Mouse (Mus musculus) forebrain, embryonic 13.5 days (tissue): ENCODE measurements around the gene Gm9945. TPM values are rescaled to one million over a fixed set of nuclear protein-coding genes. Genes with fewer than 3 reads are reported as not detected.

ENCODE experiments used
- ATAC-seq: fragments of 200-750 bp; cut with Nextera tagmentation; 2 replicates; pipeline ENCODE4 v1.8.0; 2017
- H3K27ac ChIP-seq: fragments of 300-500 bp; sonication (generic); 2 replicates; pipeline ENCODE4 v1.5.1; 2015; ENCODE audit warnings: inconsistent platforms, mild to moderate bottlenecking, moderate library complexity
- H3K27me3 ChIP-seq: fragments of 300-500 bp; sonication (generic); 2 replicates; pipeline ENCODE4 v1.6.1; 2015; ENCODE audit warnings: mild to moderate bottlenecking, inconsistent platforms
- H3K36me3 ChIP-seq: fragments of 300-500 bp; sonication (generic); 2 replicates; pipeline ENCODE4 v1.6.1; 2015; ENCODE audit warnings: mild to moderate bottlenecking, inconsistent platforms; ENCODE audit not compliant: poor library complexity, severe bottlenecking
- H3K4me1 ChIP-seq: fragments of 300-500 bp; sonication (generic); 2 replicates; pipeline ENCODE4 v1.6.1; 2015; ENCODE audit warnings: inconsistent platforms
- H3K4me2 ChIP-seq: fragments of 300-500 bp; sonication (generic); 2 replicates; pipeline ENCODE4 v1.6.1; 2015; ENCODE audit warnings: inconsistent platforms, mild to moderate bottlenecking, moderate library complexity
- H3K4me3 ChIP-seq: fragments of 300-500 bp; sonication (generic); 2 replicates; pipeline ENCODE4 v1.5.1; 2015; ENCODE audit warnings: mild to moderate bottlenecking, inconsistent platforms
- H3K9ac ChIP-seq: fragments of 300-500 bp; sonication (generic); 2 replicates; pipeline ENCODE4 v1.6.1; 2015; ENCODE audit warnings: mild to moderate bottlenecking, inconsistent platforms
- H3K9me3 ChIP-seq: fragments of 300-500 bp; sonication (generic); replicated peaks from 2 replicates; pipeline ENCODE4 v1.6.1; 2016; ENCODE audit warnings: inconsistent platforms
- WGBS: fragments of 180-500 bp; shearing (Covaris S2); methylation state at CpG from one replicate; pipeline ENCODE4 v1.1.7; 2015; 5-methylcytosine and 5-hydroxymethylcytosine counted together
- polyA plus RNA-seq: library from polyadenylated mRNA; unstranded; fragments of >200 nt; fragmentation: Nextera tagmentation; extraction: Ambion mirVana; gene quantifications from 2 replicates; pipeline ENCODE4 v1.2.1, GENCODE M21; 2015

The Gm9945 gene
- polyA plus RNA-seq, 1 experiment from 2014 or later = not detected

DNA sequence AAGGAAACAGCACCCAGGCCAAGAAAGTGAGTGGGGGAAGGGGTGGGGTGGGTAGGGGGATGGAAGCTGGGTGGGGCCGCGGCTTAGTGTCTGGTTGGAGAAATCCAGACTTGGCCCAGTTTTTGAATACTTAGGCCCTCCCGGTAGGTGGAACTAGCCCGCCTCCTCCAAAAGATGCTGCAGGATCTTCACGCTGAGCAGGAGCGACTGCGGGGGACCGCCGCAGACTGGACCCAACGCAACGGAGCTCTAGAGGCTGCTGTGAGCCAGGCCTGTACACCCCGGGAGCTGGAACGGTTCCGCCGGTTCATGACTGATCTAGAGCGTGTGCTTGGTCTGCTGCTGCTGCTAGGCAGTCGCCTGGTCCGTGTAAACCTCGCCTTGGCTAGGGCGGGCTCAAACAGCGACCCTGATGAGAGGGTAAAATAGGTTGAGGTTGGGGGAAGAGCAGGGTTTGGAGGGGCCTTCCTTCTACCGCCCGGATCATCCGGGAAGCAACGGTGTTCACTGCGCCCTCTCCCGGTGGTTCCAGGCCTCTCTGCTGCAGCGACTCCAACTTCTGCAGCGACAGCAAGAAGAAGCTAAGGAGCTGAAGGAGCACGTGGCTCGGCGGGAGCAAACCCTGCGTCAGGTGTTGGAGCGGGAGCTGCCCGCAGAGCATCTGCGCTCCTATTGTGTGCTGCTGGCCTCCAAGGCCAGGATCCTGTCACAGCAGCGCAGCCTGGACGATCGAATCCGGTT, 13.6 kb upstream of the Gm9945 start:
- Histone ChIP-seq H3K27me3 (peaks cover 69% of the 10 kb centered on the region), H3K27ac (no peak overlapping the region), H3K4me1 (peaks cover 35% of the 10 kb centered on the region), H3K9ac (peak overlapping the region; percentile 58), H3K36me3 (no peaks in the 10 kb centered on the region), H3K4me2 (peak overlapping the region; percentile 54), H3K4me3 (peak overlapping the region; percentile 30), H3K9me3 (no peaks in the 10 kb centered on the region)
- peak; percentile 43 for ATAC-seq
- whole genome bisulfite sequencing = 6% methylated on average over 40 of the region's 40 CpGs

DNA sequence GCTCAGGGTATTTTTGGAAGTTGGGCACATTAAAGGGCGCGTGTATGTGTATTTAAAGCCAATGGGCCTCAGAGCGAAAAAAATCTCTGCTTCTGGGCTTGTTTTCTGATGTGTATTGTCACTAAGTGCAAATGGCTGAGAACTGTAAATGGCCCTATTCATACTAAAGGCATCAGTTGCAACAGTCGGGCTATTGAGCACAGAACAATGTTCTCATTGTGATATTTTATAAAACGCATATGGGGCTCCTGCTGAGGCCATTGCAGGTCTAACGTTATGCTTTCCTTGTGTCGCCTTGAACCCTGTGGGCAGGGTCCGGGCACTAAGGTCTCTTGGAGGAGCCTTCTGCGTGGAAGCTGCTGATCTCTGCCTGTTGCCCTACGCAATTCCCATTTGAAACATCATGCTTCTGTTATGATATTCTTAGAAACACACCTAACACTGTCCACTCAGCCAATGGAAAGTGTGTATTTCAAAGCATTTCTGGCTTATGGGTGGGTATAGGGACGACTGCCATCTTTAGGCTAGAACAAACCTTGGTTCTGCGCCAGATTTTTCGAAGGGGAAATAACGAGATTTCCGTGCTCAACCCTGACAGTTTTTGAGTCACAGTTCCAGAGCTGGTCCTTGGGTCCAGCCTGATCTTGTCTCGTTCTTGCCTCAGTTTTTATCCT, 10.5 kb upstream of the Gm9945 start:
- Histone ChIP-seq H3K9me3 (no peaks in the 10 kb centered on the region), H3K4me1 (peaks cover 23% of the 10 kb centered on the region), H3K36me3 (no peaks in the 10 kb centered on the region), H3K27me3 (peaks cover 48% of the 10 kb centered on the region), H3K9ac (0 out of 2 replicates have a peak overlapping the region, but pooled peaks have one; percentile 2), H3K27ac (no peak overlapping the region), H3K4me3 (peak overlapping the region; percentile 17; the same call in 1 of the 2 replicates), H3K4me2 (peak overlapping the region; percentile 60)
- ATAC-seq = peak; percentile 20; the same call in 1 of the 2 replicates
- WGBS = 28% methylated on average over 16 of the region's 16 CpGs

DNA sequence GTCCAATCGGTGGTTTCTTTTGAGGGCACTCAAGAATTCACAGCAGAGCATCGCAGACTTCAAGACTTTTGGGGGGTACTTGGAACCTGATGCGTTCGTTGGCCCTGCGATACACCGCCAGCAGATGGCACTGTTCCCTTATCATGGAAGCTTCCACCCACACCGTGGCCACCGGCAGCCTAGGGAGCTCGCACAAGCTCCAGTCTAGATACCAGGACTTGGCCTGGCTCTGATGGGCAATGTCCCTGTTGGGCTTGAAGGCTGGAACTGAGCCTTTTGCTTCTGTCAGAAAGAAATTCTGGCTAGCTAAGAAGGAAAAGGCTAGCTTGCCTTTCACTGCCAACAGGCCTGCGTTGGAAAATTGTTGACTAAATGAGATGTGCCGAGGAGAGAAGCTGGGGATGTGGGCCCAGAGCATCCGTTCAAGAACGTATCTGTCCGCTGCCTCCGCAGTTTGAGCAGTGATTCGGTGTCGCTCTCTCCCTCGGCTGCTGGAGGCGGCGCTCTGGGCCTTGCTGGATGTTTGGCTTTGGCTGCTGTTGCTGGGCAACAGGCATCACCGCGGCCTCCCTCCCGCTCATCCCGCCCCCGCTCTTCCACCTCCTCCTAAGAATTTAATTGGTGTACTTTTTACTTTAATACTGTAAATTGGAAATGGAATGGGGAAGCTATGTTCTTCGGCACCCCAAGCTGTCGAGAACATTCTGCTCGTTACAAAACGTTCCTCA, 9.8 kb upstream of the Gm9945 start, which contains the start of gene Gm9837:
TSS of gene Gm9837 (minus strand) at position 512 of the 728 bp plus-strand sequence.
- 2% methylated on average over 29 of the region's 29 CpGs for WGBS
- Histone ChIP-seq H3K27me3 (peaks cover 41% of the 10 kb centered on the region), H3K4me2 (peak within 1 kb of the TSS; percentile 60), H3K27ac (peak within 1 kb of the TSS; percentile 49; the same call in 1 of the 2 replicates), H3K36me3 (no peaks in the 10 kb centered on the region), H3K4me3 (peak within 1 kb of the TSS; percentile 28), H3K4me1 (peaks cover 23% of the 10 kb centered on the region), H3K9me3 (no peaks in the 10 kb centered on the region), H3K9ac (peak within 1 kb of the TSS; percentile 58)
- peak; percentile 86 for ATAC-seq

DNA sequence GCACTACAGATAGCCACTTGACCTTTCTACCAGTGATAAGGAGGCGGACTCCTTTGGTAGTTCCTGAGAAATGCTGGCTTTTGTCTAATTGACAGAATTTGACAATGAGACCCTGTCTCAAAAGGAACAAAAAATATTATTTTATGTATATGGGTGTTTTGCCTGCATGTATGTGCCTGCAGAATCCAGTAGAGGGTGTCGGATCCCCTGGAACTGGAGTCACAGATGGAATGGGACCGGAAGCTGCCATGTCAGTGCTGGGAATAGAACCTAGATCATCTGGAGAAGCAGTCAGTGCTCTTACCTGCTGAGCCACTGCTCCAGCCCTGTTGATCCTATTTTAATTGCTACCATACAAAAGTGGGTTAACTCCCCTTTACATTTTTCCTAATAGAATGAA, 7.3 kb upstream of the Gm9945 start:
- peaks cover 29% of the 10 kb centered on the region for H3K27me3 ChIP-seq
- WGBS = 80% methylated on average over 3 of the region's 3 CpGs

DNA sequence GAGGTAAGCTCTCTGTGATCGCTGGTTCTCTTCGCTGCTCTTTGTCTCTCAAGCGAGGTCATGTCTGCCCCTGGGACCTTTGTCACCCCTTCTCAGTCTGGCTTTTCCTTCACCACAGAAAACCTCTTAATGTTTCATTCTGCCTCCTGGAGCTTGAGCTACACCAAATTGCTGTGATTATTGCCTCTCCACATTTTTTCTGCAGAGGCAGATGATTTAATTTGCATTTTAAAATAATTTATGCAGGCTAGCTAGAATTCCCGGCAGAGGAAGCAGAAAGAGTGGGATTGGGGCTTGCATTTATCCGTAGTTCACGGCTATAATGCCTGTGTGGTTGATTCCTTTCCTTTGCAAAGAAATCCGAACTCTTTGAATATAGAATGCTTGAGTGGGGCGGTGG, 4.3 kb upstream of the Gm9945 start:
- peak; percentile 48 for ATAC-seq
- WGBS = 14% methylated on average over 8 of the region's 8 CpGs
- Histone ChIP-seq H3K4me1 (peaks cover 33% of the 10 kb centered on the region), H3K9ac (0 out of 2 replicates have a peak overlapping the region, but pooled peaks have one; percentile 4), H3K9me3 (0 out of 2 replicates have a peak, but pooled peaks cover 4% of the 10 kb centered on the region), H3K27ac (peak overlapping the region; percentile 70), H3K27me3 (peaks cover 56% of the 10 kb centered on the region), H3K4me2 (peak overlapping the region; percentile 26), H3K4me3 (0 out of 2 replicates have a peak overlapping the region, but pooled peaks have one; percentile 3), H3K36me3 (no peaks in the 10 kb centered on the region)

More for the DNA sequence above, 7.3 kb upstream of the Gm9945 start:
- H3K36me3 ChIP-seq = no peaks in the 10 kb centered on the region
- no peak for ATAC-seq
- no peak overlapping the region for H3K9ac ChIP-seq
- no peak overlapping the region for H3K4me3 ChIP-seq
- no peak overlapping the region for H3K27ac ChIP-seq
- peaks cover 28% of the 10 kb centered on the region for H3K4me1 ChIP-seq
- H3K4me2 ChIP-seq = no peak overlapping the region
- H3K9me3 ChIP-seq = no peaks in the 10 kb centered on the region

DNA sequence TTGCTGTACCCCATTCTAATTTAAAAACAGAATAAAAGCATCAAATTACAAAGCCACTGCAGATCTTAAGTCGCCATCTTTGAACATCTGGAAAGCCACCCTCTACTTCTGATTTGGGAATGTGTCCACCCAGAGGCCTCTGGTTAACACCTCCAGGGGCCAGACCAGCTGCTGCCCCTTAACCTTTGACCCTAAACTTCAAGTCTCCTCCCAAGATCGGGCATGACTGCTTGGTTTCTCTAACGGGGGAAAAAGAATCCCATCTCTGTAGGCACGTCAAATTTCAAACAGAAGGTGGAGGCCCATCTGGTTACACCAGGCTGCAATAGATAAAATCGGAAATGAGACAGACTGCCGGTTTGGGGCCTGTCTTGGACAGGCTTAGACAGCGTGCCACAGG, 2.1 kb upstream of the Gm9945 start:
- Histone ChIP-seq H3K27ac (no peak overlapping the region), H3K4me3 (peak overlapping the region; percentile 49; the same call in 1 of the 2 replicates), H3K9me3 (0 out of 2 replicates have a peak, but pooled peaks cover 4% of the 10 kb centered on the region), H3K36me3 (no peaks in the 10 kb centered on the region), H3K9ac (no peak overlapping the region), H3K4me1 (peaks cover 30% of the 10 kb centered on the region), H3K4me2 (peak overlapping the region; percentile 73; the same call in 1 of the 2 replicates), H3K27me3 (peaks cover 65% of the 10 kb centered on the region)
- 45% methylated on average over 7 of the region's 7 CpGs for WGBS
- ATAC-seq = no peak

DNA sequence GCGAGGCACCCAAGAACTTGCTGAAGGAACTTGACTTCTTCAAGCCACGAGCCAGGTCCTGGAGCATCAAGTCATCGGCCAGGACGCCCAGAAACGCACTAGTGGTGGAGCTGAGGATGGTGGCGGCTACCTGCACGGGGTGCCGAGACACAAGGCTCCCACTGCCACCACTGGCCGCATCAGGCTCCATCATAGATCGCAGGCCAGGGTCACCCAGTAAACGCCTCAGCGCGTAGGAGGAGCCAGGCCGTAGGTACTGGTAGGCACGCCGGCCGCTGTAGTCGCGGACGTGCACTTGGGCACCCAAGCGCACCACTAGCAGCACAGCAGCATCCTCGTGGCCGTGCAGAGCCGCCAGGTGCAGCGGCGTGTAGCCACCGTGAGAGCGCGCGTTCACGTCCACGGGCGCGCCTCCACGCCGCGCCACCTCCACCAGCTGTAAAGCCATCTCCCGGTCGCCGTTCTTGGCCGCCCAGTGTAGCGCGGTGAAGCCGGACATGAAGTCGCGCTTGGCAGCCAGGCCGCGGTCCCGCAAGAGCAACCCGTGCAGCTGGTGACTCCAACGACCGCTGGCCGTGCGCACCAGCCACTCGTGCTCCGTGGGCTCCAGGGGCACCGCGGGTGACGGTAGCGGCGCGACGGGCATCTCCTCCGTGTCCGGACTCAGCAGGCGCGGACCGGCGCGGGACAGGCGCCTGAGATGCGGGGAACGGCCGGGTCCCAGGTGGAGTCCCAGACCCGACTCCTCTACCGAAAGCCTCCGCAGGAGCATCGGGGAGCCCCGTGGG, 1.4 kb upstream of the Gm9945 start:
- 5% methylated on average over 79 of the region's 79 CpGs for WGBS
- peaks cover 62% of the 10 kb centered on the region for H3K27me3 ChIP-seq

DNA sequence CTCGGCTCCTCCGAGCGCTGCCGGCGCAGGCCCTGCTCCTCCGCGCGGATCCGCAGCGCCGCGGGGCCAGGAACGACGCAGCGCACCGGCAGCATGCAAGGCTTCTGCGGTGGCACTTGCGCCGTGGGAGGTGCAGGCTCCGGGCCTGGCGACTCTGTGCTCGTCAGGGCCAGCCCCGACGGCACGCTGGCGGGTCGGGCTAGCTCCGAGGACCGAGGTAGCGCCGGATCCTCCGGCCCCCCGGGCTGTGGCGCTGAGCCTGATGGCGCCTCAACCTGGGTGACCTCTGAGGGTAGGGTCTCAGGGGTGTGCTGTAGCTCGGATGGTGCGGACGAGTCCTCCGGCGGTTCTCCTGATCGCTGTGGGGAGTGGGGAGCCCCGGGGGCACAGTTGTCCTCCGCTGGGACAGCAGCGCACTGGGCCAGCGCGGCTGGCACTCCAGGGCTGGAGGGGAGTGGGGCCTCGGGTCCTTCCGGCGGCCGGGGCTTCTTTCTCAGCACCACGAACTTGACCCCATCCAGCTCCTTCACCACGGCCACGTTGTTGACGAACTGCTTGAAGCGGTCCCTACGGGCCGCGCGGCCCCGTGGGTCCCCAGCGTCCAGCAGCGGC, 689 bp upstream of the Gm9945 start:
- peak overlapping the region; percentile 73 for H3K4me2 ChIP-seq
- peaks cover 30% of the 10 kb centered on the region for H3K4me1 ChIP-seq
- WGBS = under 1% methylated on average over 61 of the region's 62 CpGs
- H3K4me3 ChIP-seq = peak overlapping the region; percentile 49
- 0 out of 2 replicates have a peak, but pooled peaks cover 4% of the 10 kb centered on the region for H3K9me3 ChIP-seq
- H3K9ac ChIP-seq = peak overlapping the region; percentile 59
- peaks cover 58% of the 10 kb centered on the region for H3K27me3 ChIP-seq
- no peak overlapping the region for H3K27ac ChIP-seq
- ATAC-seq = peak; percentile 32; the same call in 1 of the 2 replicates
- no peaks in the 10 kb centered on the region for H3K36me3 ChIP-seq

More for the DNA sequence above, 1.4 kb upstream of the Gm9945 start:
- Histone ChIP-seq H3K36me3 (no peaks in the 10 kb centered on the region), H3K4me3 (peak overlapping the region; percentile 49), H3K4me1 (peaks cover 30% of the 10 kb centered on the region), H3K9me3 (0 out of 2 replicates have a peak, but pooled peaks cover 4% of the 10 kb centered on the region), H3K4me2 (peak overlapping the region; percentile 73), H3K27ac (no peak overlapping the region), H3K9ac (peak overlapping the region; percentile 59)
- ATAC-seq = 0 out of 2 replicates have a peak, but pooled peaks have one; percentile 2

DNA sequence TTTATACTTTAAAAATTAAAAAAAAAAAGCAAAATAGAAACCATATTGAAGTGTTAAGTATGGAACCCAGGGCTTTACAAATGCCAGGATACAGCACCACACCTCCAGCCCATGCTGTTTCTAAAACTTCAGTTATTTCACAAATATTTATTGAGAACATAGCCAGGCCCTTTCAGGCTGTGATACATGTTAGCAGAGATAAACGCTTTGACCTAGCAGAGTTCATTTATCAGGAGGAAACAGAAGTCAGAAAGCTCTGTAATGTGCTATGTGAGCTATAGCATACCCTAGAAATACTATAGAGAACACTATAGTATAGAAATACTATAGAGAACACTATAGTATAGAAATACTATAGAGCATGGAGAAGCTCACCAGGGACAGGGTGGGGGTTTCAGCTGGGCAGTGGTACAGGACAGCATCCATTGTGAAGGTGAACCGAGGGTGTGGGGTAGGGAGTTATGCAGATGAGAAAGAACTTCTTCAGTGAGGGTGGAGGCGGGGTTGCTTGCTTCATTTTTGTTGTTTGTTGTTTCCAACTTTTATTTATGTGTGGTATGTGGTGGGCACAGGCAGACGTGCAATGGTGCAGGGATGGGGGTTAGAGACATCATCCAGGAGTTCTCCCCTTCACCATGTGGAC, 1.2 kb downstream of the Gm9945 start:
- H3K4me1 ChIP-seq = peaks cover 20% of the 10 kb centered on the region
- whole genome bisulfite sequencing = 74% methylated on average over 4 of the region's 4 CpGs

DNA sequence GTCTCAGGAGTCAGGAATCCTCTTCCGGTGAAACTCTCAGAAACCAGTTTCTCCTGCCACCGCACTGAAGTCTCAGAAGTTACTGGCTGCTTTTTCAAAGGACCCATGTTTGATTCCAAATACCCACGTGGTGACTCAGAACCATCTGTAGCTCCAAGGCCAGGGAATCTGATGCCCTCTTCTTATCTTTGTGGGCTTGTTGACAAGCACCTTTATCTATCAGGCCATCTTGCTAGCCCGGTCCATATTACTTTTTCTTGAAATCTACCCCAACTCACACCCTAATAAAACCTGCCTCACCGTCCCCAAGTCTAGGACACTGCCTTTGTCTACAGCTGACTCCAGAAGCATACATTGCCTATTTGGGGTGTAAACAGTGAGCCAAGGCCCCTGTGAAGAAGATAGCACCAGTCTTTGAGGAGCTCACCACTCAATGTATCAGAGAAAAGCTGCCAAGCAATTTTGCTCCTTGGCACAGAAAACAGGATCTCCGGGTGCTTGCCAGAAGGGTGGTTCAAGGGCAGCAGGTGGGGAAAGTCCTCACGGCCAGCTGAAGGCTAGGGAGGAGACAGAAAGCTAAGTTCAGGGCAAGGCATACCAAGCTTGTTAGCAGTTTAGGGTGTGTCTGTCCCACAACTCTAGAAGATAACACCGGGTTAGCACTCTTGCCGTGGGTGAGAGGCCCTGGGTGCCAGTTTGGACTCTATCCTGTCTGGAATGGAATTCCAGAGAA, 3.4 kb downstream of the Gm9945 start:
- Histone ChIP-seq H3K9ac (no peak overlapping the region), H3K36me3 (no peaks in the 10 kb centered on the region), H3K4me3 (no peak overlapping the region), H3K4me1 (peaks cover 26% of the 10 kb centered on the region), H3K27ac (no peak overlapping the region), H3K27me3 (peaks cover 64% of the 10 kb centered on the region), H3K4me2 (no peak overlapping the region), H3K9me3 (0 out of 2 replicates have a peak, but pooled peaks cover 4% of the 10 kb centered on the region)
- no peak for ATAC-seq
- 79% methylated on average over 9 of the region's 9 CpGs for WGBS

More for the DNA sequence above, 1.2 kb downstream of the Gm9945 start:
- no peak overlapping the region for H3K27ac ChIP-seq
- 0 out of 2 replicates have a peak, but pooled peaks cover 4% of the 10 kb centered on the region for H3K9me3 ChIP-seq
- no peak overlapping the region for H3K4me3 ChIP-seq
- H3K36me3 ChIP-seq = no peaks in the 10 kb centered on the region
- peaks cover 61% of the 10 kb centered on the region for H3K27me3 ChIP-seq
- ATAC-seq = no peak
- H3K4me2 ChIP-seq = no peak overlapping the region
- no peak overlapping the region for H3K9ac ChIP-seq
